Mouse (Mus musculus) cerebellum, adult 2 months (tissue): Measurements from ENCODE around the gene Zfp618. TPM values are rescaled to one million over a fixed set of nuclear protein-coding genes. Genes with fewer than 3 reads are reported as not detected.

Source experiments
- DNase-seq, 2 experiments: peaks; one replicate each; pipeline ENCODE4 v3.0.0; 2021
- H3K27ac ChIP-seq: fragments of 200-500 bp; 2 replicates; pipeline ENCODE4 v1.5.1; 2012; ENCODE audit warnings: low read length, control low read depth, inconsistent platforms; ENCODE audit not compliant: insufficient read depth
- H3K27me3 ChIP-seq: fragments of 200-500 bp; 2 replicates; pipeline ENCODE4 v1.6.1; 2012; ENCODE audit warnings: inconsistent platforms, mild to moderate bottlenecking, low read length, moderate library complexity; ENCODE audit not compliant: control insufficient read depth, insufficient read depth
- H3K4me1 ChIP-seq: fragments of 200-500 bp; 2 replicates; pipeline ENCODE4 v1.6.1; 2011; ENCODE audit warnings: low read length; ENCODE audit not compliant: control insufficient read depth, insufficient read depth
- H3K4me3 ChIP-seq: fragments of 200-500 bp; replicated peaks from 2 replicates; pipeline ENCODE3; 2011; ENCODE audit warnings: mild to moderate bottlenecking, low read depth, low read length, control low read depth; ENCODE audit not compliant: insufficient read depth
- CTCF ChIP-seq: fragments of 200-500 bp; IDR thresholded peaks from 2 replicates; pipeline ENCODE4 v1.5.1; 2011; ENCODE audit warnings: low read depth, mild to moderate bottlenecking, control low read depth, low read length, moderate library complexity, borderline replicate concordance; ENCODE audit not compliant: insufficient read depth
- POLR2A ChIP-seq: fragments of 200-500 bp; IDR thresholded peaks from 2 replicates; pipeline ENCODE4 v1.6.1; 2011; ENCODE audit warnings: low read length, control low read depth, borderline replicate concordance; ENCODE audit not compliant: insufficient read depth
- WGBS: fragments of 180-500 bp; shearing (Covaris S2); methylation state at CpG from one replicate; pipeline ENCODE4 v1.1.7; 2018; 5-methylcytosine and 5-hydroxymethylcytosine counted together
- polyA plus RNA-seq: library from polyadenylated mRNA; depleted of rRNA; stranded (reverse); fragments of >200 nt; gene quantifications from 2 replicates; pipeline ENCODE4 v1.2.3, GENCODE M21; 2012

Gene Zfp618
- polyA plus RNA-seq, 1 experiment, result 2.7 TPM

- WGBS, result 6% methylated on average over 8 of the region's 8 CpGs
- Histone ChIP-seq H3K27ac (no peak overlapping the region), H3K4me1 (peaks cover 6% of the 10 kb centered on the region), H3K27me3 (no peaks in the 10 kb centered on the region), H3K4me3 (no peak overlapping the region)
- DNase-seq, result peak; percentile 51 to 73
- no peak for TF ChIP-seq CTCF
- no peak for TF ChIP-seq POLR2A
These were observed 119.1 kb downstream of the Zfp618 start for GRCm38 (mm10) chr4:63084473-63084889.

- Histone ChIP-seq H3K4me3 (no peak overlapping the region), H3K27ac (no peak overlapping the region), H3K27me3 (no peaks in the 10 kb centered on the region), H3K4me1 (peaks cover 2% of the 10 kb centered on the region; the same call in 1 of the 2 replicates)
- WGBS, result 100% methylated on average over 1 of the region's 1 CpGs
- TF ChIP-seq POLR2A (no peak), CTCF (no peak)
- no peak for DNase-seq
These were observed 124.1 kb downstream of the Zfp618 start for GRCm38 (mm10) chr4:63089484-63089883.

GRCm38 (mm10) chr4:63091151-63091550 lies 125.8 kb downstream of the Zfp618 start:
- DNase-seq, result no peak
- 85% methylated on average over 5 of the region's 5 CpGs for WGBS
- Histone ChIP-seq H3K27ac (no peak overlapping the region), H3K27me3 (no peaks in the 10 kb centered on the region), H3K4me1 (no peaks in the 10 kb centered on the region), H3K4me3 (no peak overlapping the region)
- TF ChIP-seq CTCF, result no peak
- TF ChIP-seq POLR2A, result no peak

GRCm38 (mm10) chr4:63097603-63098002 lies 132.2 kb downstream of the Zfp618 start:
- 54% methylated on average over 1 of the region's 1 CpGs for WGBS
- TF ChIP-seq CTCF (no peak), POLR2A (no peak)
- no peak for DNase-seq

GRCm38 (mm10) chr4:63100478-63100877 lies 135.1 kb downstream of the Zfp618 start:
- peaks cover 5% of the 10 kb centered on the region; the same call in 1 of the 2 replicates for H3K4me1 ChIP-seq
- TF ChIP-seq POLR2A, result no peak
- TF ChIP-seq CTCF, result no peak
- 92% methylated on average over 11 of the region's 11 CpGs for WGBS

More at GRCm38 (mm10) chr4:63097603-63098002, 132.2 kb downstream of the Zfp618 start:
- Histone ChIP-seq H3K4me3 (no peak overlapping the region), H3K4me1 (no peaks in the 10 kb centered on the region), H3K27me3 (no peaks in the 10 kb centered on the region), H3K27ac (no peak overlapping the region)

GRCm38 (mm10) chr4:63102025-63102424 lies 136.7 kb downstream of the Zfp618 start:
- TF ChIP-seq POLR2A (no peak), CTCF (no peak)
- peaks cover 5% of the 10 kb centered on the region; the same call in 1 of the 2 replicates for H3K4me1 ChIP-seq
- WGBS, result 91% methylated on average over 4 of the region's 4 CpGs

More at GRCm38 (mm10) chr4:63100478-63100877, 135.1 kb downstream of the Zfp618 start:
- H3K27me3 ChIP-seq, result no peaks in the 10 kb centered on the region
- no peak for DNase-seq
- H3K4me3 ChIP-seq, result no peak overlapping the region
- no peak overlapping the region for H3K27ac ChIP-seq

GRCm38 (mm10) chr4:63105651-63106050 lies 140.3 kb downstream of the Zfp618 start:
- peaks cover 5% of the 10 kb centered on the region; the same call in 1 of the 2 replicates for H3K4me1 ChIP-seq
- no peak for DNase-seq
- no peaks in the 10 kb centered on the region for H3K27me3 ChIP-seq
- no peak for TF ChIP-seq POLR2A
- TF ChIP-seq CTCF, result no peak
- H3K4me3 ChIP-seq, result no peak overlapping the region
- H3K27ac ChIP-seq, result no peak overlapping the region
- 93% methylated on average over 8 of the region's 8 CpGs for WGBS

More at GRCm38 (mm10) chr4:63102025-63102424, 136.7 kb downstream of the Zfp618 start:
- no peak for DNase-seq
- Histone ChIP-seq H3K4me3 (no peak overlapping the region), H3K27ac (no peak overlapping the region), H3K27me3 (no peaks in the 10 kb centered on the region)

- WGBS, result 79% methylated on average over 5 of the region's 5 CpGs
- H3K27me3 ChIP-seq, result no peaks in the 10 kb centered on the region
- TF ChIP-seq POLR2A, result no peak
- peak; percentile 94 for TF ChIP-seq CTCF
- peak; percentile 63 to 73 for DNase-seq
- no peaks in the 10 kb centered on the region for H3K4me1 ChIP-seq
- no peak overlapping the region for H3K27ac ChIP-seq
- no peak overlapping the region for H3K4me3 ChIP-seq
These were observed 153.5 kb downstream of the Zfp618 start for GRCm38 (mm10) chr4:63118639-63119437.
